Mouse (Mus musculus) left cerebral cortex, postnatal 10 days (tissue): ENCODE measurements around the gene Pigw. TPM values are rescaled to one million over a fixed set of nuclear protein-coding genes. Genes with fewer than 3 reads are reported as not detected.
"Not testable (repeated sequence)": the region's sequence is repeated elsewhere in the genome, so short reads cannot be mapped to it uniquely, and the experiment has no call there.

Source experiments
- DNase-seq, 2 experiments: peaks; one replicate each; pipeline ENCODE4 v3.0.0; 2021 to 2022; ENCODE audit warnings: low spot score in 2 of 2, mixed read lengths in 1 of 2; ENCODE audit errors: extremely low spot score in 1 of 2
- intact Hi-C: fragments of 180-260 bp; cut with DNase I; formaldehyde crosslinking; loops from one replicate; pipeline ENCODE4 v1.15.1; 2025
- total RNA-seq, 2 experiments: library from RNA; stranded (reverse); gene quantifications; 2 replicates each; pipeline ENCODE4 v1.2.3; 2021

Gene Pigw
- total RNA-seq, 2 experiments from 2014 or later: 7.8 to 8.5 TPM

GRCm38 (mm10) chr11:84885238-84885637, 5.2 kb upstream of the Pigw start:
- DNase-seq: no peak
- intact Hi-C loops: no loop called here

GRCm38 (mm10) chr11:84882346-84882745, 2.3 kb upstream of the Pigw start:
- no peak for DNase-seq
- intact Hi-C loops: no loop called here

GRCm38 (mm10) chr11:84880971-84881370, 886 bp upstream of the Pigw start:
- intact Hi-C loops: no loop called here
- DNase-seq: no peak

GRCm38 (mm10) chr11:84880465-84880961, 428 bp upstream of the Pigw start:
- intact Hi-C loops: no loop called here
- peak; percentile 27 to 75 for DNase-seq

- no peak for DNase-seq
- intact Hi-C loops: no loop called here
Observed at GRCm38 (mm10) chr11:84879007-84879771, 896 bp downstream of the Pigw start.

- DNase-seq, intact Hi-C loops: not testable (repeated sequence)
Observed at GRCm38 (mm10) chr11:84876020-84876419, 4.1 kb downstream of the Pigw start.

- intact Hi-C loops: no loop called here
- DNase-seq: no peak
Observed at GRCm38 (mm10) chr11:84873042-84873833, 6.8 kb downstream of the Pigw start.

- no peak for DNase-seq
- intact Hi-C loops: no loop called here
Observed at GRCm38 (mm10) chr11:84871548-84872069, 8.5 kb downstream of the Pigw start.

- peak in 1 of 2 experiments; percentile 25 for DNase-seq
- intact Hi-C loops: no loop called here
Observed at GRCm38 (mm10) chr11:84871046-84871445, 9.0 kb downstream of the Pigw start.

GRCm38 (mm10) chr11:84870337-84871043, 9.6 kb downstream of the Pigw start, which contains the start of gene Ggnbp2:
Gene Ggnbp2, minus strand, starts transcription at chr11:84870817.
- DNase-seq: peak; percentile 86 to 96
- intact Hi-C loops: no loop called here

- peak; percentile 93 to 98 for DNase-seq
- intact Hi-C loops: no loop called here
Observed at GRCm38 (mm10) chr11:84869537-84870232, 10.4 kb downstream of the Pigw start.

GRCm38 (mm10) chr11:84868786-84869259, 11.3 kb downstream of the Pigw start:
- intact Hi-C loops: no loop called here
- DNase-seq: no peak

GRCm38 (mm10) chr11:84867586-84867985, 12.5 kb downstream of the Pigw start:
- intact Hi-C loops: no loop called here

GRCm38 (mm10) chr11:84865268-84865667, 14.8 kb downstream of the Pigw start:
- DNase-seq: no peak
- intact Hi-C loops: no loop called here

More at GRCm38 (mm10) chr11:84867586-84867985, 12.5 kb downstream of the Pigw start:
- DNase-seq: no peak

- DNase-seq: no peak
- intact Hi-C loops: no loop called here
Observed at GRCm38 (mm10) chr11:84855285-84855684, 24.8 kb downstream of the Pigw start.

GRCm38 (mm10) chr11:84847475-84848090, 32.5 kb downstream of the Pigw start:
- intact Hi-C loops: no loop called here
- no peak for DNase-seq

- no peak for DNase-seq
Observed at GRCm38 (mm10) chr11:84846741-84847474, 33.2 kb downstream of the Pigw start.

More at GRCm38 (mm10) chr11:84846741-84847474, 33.2 kb downstream of the Pigw start:
- intact Hi-C loops: no loop called here
